Mouse (Mus musculus) embryonic facial prominence, embryonic 15.5 days (tissue): ENCODE data around the gene Kcnab2. TPM values are rescaled to one million over a fixed set of nuclear protein-coding genes. Genes with fewer than 3 reads are reported as not detected.

Experiments
- ATAC-seq: fragments of 200-750 bp; cut with Nextera tagmentation; 2 replicates; pipeline ENCODE4 v1.8.0; 2017; ENCODE audit warnings: low read depth, moderate TSS enrichment; ENCODE audit not compliant: insufficient number of reproducible peaks, low FRiP score, low TSS enrichment
- H3K27ac ChIP-seq: fragments of 300-500 bp; sonication (generic); replicated peaks from 2 replicates; pipeline ENCODE4 v1.5.1; 2015; ENCODE audit warnings: mild to moderate bottlenecking, inconsistent platforms
- H3K27me3 ChIP-seq: fragments of 300-500 bp; sonication (generic); 2 replicates; pipeline ENCODE4 v1.6.1; 2015; ENCODE audit warnings: inconsistent platforms
- H3K36me3 ChIP-seq: fragments of 300-500 bp; sonication (generic); 2 replicates; pipeline ENCODE4 v1.6.1; 2015; ENCODE audit warnings: mild to moderate bottlenecking, inconsistent platforms
- H3K4me1 ChIP-seq: fragments of 300-500 bp; sonication (generic); 2 replicates; pipeline ENCODE4 v1.6.1; 2015; ENCODE audit warnings: inconsistent platforms
- H3K4me2 ChIP-seq: fragments of 300-500 bp; sonication (generic); replicated peaks from 2 replicates; pipeline ENCODE4 v1.6.1; 2015; ENCODE audit warnings: mild to moderate bottlenecking, inconsistent platforms
- H3K4me3 ChIP-seq: fragments of 300-500 bp; sonication (generic); replicated peaks from 2 replicates; pipeline ENCODE4 v1.5.1; 2015; ENCODE audit warnings: mild to moderate bottlenecking, inconsistent platforms
- H3K9ac ChIP-seq: fragments of 300-500 bp; sonication (generic); 2 replicates; pipeline ENCODE4 v1.6.1; 2015; ENCODE audit warnings: inconsistent platforms
- H3K9me3 ChIP-seq: fragments of 300-500 bp; sonication (generic); replicated peaks from 2 replicates; pipeline ENCODE4 v1.6.1; 2016; ENCODE audit warnings: inconsistent platforms
- WGBS: fragments of 180-500 bp; shearing (Covaris S2); methylation state at CpG from one replicate; pipeline ENCODE4 v1.1.7; 2015; 5-methylcytosine and 5-hydroxymethylcytosine counted together
- polyA plus RNA-seq: library from polyadenylated mRNA; unstranded; fragments of >200 nt; fragmentation: Nextera tagmentation; extraction: Ambion mirVana; gene quantifications from 2 replicates; pipeline ENCODE4 v1.2.1, GENCODE M21; 2015

The Kcnab2 gene
- polyA plus RNA-seq, 1 experiment from 2014 or later = 9.7 TPM

DNA sequence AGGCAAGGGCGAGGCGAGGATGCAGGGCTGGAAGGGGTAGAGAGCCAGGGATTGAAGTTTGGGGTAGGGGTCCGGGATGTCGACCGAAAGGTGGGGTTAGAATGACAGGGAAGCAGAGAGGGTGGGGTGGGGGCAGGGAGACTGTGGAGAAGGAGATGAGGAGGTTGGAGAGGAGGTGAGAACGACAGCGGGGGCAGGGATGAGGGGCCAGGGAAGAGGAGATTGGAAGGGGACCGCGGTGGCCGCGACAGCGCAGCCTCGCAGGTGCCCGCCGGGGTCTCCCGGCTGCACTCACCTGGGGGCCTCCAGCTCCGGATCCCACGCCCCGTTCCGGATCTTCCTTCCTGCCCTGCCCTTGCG lies 585 bp downstream of the Kcnab2 start:
- H3K4me3 ChIP-seq = peak overlapping the region; percentile 80
- peaks cover 21% of the 10 kb centered on the region for H3K4me1 ChIP-seq
- peak overlapping the region; percentile 35 for H3K9ac ChIP-seq
- H3K27me3 ChIP-seq = peaks cover 16% of the 10 kb centered on the region
- no peaks in the 10 kb centered on the region for H3K36me3 ChIP-seq
- H3K9me3 ChIP-seq = no peaks in the 10 kb centered on the region
- H3K4me2 ChIP-seq = peak overlapping the region; percentile 94
- under 1% methylated on average over 21 of the region's 21 CpGs for WGBS
- no peak overlapping the region for H3K27ac ChIP-seq
- peak; percentile 15; the same call in 1 of the 2 replicates for ATAC-seq

DNA sequence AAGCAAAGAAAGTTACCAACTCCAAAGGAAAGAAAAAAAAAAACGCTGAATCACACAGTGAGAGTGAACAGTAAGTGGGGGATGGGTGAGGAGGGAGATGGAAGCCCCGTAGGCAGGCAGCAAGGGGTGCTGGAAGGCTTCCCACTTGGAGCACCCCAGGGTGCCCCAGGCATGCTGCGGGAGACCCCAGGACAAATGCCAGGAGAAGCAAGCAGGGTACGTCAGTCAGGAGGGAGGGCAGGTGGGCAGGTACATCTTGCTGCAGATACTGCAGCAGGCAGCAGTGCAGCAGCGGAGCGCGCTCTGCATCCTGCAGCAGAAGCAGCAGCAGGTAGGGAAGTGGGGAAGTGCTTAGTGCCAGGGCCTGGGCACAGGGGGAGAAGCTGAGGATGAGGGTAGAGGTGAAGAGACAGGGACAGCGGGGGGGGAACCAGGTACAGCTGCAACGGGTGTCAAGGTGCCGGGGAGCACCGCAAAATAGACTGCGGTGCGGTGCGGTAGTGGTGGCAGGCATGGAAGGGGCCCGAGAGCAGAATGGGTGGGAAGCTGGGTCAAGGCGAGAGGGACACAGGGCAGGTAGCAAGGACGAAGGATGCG lies 1.1 kb downstream of the Kcnab2 start, which contains the start of gene Nphp4:
Nphp4 (plus strand) TSS at position 280 of the 597 bp plus-strand sequence.
- peak within 1 kb of the TSS; percentile 86; the same call in 1 of the 2 replicates for H3K27ac ChIP-seq
- ATAC-seq = no peak
- WGBS = 2% methylated on average over 18 of the region's 18 CpGs
- H3K36me3 ChIP-seq = no peaks in the 10 kb centered on the region
- H3K4me3 ChIP-seq = peak within 1 kb of the TSS; percentile 80
- H3K9ac ChIP-seq = peak within 1 kb of the TSS; percentile 66
- H3K4me1 ChIP-seq = peaks cover 21% of the 10 kb centered on the region
- no peaks in the 10 kb centered on the region for H3K9me3 ChIP-seq
- peak within 1 kb of the TSS; percentile 94 for H3K4me2 ChIP-seq
- H3K27me3 ChIP-seq = peaks cover 16% of the 10 kb centered on the region

- Histone ChIP-seq H3K9me3 (no peaks in the 10 kb centered on the region), H3K4me3 (no peak overlapping the region), H3K27ac (no peak overlapping the region), H3K4me1 (peaks cover 21% of the 10 kb centered on the region), H3K36me3 (no peaks in the 10 kb centered on the region), H3K4me2 (peak overlapping the region; percentile 94; the same call in 1 of the 2 replicates), H3K9ac (no peak overlapping the region), H3K27me3 (peaks cover 16% of the 10 kb centered on the region)
- no peak for ATAC-seq
- WGBS = 82% methylated on average over 7 of the region's 7 CpGs
These were observed 1.7 kb downstream of the Kcnab2 start for GRCm38 (mm10) chr4:152475941-152476340.

DNA sequence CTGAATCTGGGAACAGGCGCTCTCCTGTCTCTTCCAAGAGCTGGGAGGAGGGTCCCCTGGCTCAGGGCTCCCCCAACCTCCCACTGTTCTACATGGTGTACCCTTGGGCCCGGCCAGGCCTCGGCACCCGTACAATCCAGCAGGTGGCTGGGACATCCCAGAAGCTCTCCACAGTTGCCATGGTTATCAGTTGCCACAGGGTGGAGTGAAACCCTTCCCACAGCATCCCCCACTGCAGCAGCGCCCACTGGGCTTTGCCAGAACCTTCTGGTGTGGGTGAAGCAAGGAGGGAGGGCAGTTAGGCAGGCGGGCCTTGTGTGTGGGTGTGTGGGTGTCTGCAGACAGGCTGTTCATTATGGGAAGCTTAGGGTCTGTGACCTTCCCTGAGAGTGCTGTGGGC lies 9.7 kb downstream of the Kcnab2 start:
- Histone ChIP-seq H3K4me3 (no peak overlapping the region), H3K9ac (no peak overlapping the region), H3K4me2 (no peak overlapping the region), H3K36me3 (no peaks in the 10 kb centered on the region), H3K27ac (no peak overlapping the region), H3K27me3 (no peaks in the 10 kb centered on the region), H3K4me1 (0 out of 2 replicates have a peak, but pooled peaks cover 4% of the 10 kb centered on the region), H3K9me3 (no peaks in the 10 kb centered on the region)
- WGBS = 79% methylated on average over 6 of the region's 6 CpGs
- ATAC-seq = no peak

GRCm38 (mm10) chr4:152466601-152467000 lies 11.1 kb downstream of the Kcnab2 start:
- Histone ChIP-seq H3K36me3 (no peaks in the 10 kb centered on the region), H3K9me3 (no peaks in the 10 kb centered on the region), H3K4me2 (no peak overlapping the region), H3K4me1 (0 out of 2 replicates have a peak, but pooled peaks cover 4% of the 10 kb centered on the region), H3K9ac (no peak overlapping the region), H3K4me3 (no peak overlapping the region), H3K27ac (no peak overlapping the region), H3K27me3 (no peaks in the 10 kb centered on the region)
- ATAC-seq = no peak
- WGBS = 85% methylated on average over 13 of the region's 13 CpGs

GRCm38 (mm10) chr4:152465116-152465515 lies 12.6 kb downstream of the Kcnab2 start:
- WGBS = 22% methylated on average over 8 of the region's 8 CpGs
- Histone ChIP-seq H3K36me3 (no peaks in the 10 kb centered on the region), H3K9ac (no peak overlapping the region), H3K4me3 (no peak overlapping the region), H3K4me2 (no peak overlapping the region), H3K27ac (no peak overlapping the region), H3K27me3 (no peaks in the 10 kb centered on the region), H3K9me3 (no peaks in the 10 kb centered on the region), H3K4me1 (0 out of 2 replicates have a peak, but pooled peaks cover 4% of the 10 kb centered on the region)
- ATAC-seq = no peak

DNA sequence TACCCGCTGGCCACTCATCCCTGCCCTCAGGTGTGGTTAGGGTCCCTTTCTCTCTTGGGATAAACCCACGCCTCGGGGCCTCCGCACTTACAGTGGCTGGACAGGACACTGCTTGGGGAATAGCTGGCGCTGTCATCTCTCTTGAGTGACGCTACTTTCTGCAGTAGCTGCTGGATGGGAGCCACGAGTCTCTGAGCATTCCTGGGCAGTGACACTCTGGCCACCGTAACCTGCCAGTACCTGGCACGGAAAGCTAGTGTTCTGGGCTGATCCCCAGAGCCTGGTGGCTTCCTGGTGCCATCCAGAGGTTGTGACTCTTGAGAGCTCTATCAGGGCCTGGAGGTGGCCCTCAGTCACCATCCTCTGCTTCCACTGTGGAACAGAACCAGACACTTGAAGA lies 14.5 kb downstream of the Kcnab2 start:
- 0 out of 2 replicates have a peak, but pooled peaks cover 4% of the 10 kb centered on the region for H3K4me1 ChIP-seq
- no peak for ATAC-seq
- no peak overlapping the region for H3K4me3 ChIP-seq
- 82% methylated on average over 9 of the region's 9 CpGs for WGBS
- H3K9ac ChIP-seq = no peak overlapping the region
- no peaks in the 10 kb centered on the region for H3K9me3 ChIP-seq
- no peak overlapping the region for H3K4me2 ChIP-seq
- H3K36me3 ChIP-seq = no peaks in the 10 kb centered on the region
- H3K27ac ChIP-seq = no peak overlapping the region
- no peaks in the 10 kb centered on the region for H3K27me3 ChIP-seq

GRCm38 (mm10) chr4:152462516-152462915 lies 15.2 kb downstream of the Kcnab2 start:
- Histone ChIP-seq H3K9me3 (no peaks in the 10 kb centered on the region), H3K36me3 (no peaks in the 10 kb centered on the region), H3K9ac (no peak overlapping the region), H3K4me3 (no peak overlapping the region), H3K4me2 (no peak overlapping the region), H3K27me3 (no peaks in the 10 kb centered on the region), H3K27ac (no peak overlapping the region), H3K4me1 (0 out of 2 replicates have a peak, but pooled peaks cover 4% of the 10 kb centered on the region)
- 79% methylated on average over 12 of the region's 12 CpGs for WGBS
- no peak for ATAC-seq

DNA sequence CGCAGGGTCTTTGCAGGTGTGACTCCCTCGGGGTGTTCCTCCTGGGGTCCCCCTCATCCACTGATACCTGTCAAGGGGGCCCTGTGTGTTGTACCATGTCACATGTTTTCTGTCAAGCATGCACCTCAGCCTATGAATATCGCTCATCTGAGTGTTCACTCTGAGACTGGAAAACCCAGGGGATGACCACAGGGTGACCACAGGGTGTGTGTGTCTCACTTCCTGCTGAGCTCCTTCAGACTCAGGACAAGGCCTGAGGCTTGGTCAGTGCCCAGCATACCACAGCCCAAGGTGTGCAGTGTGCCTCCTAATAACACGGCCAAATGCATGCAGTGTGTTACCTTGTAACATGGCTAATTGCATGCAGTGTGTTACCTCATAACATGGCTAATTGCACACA lies 20.0 kb downstream of the Kcnab2 start:
- ATAC-seq = no peak
- 89% methylated on average over 4 of the region's 4 CpGs for WGBS
- no peak overlapping the region for H3K27ac ChIP-seq

GRCm38 (mm10) chr4:152456609-152457008 lies 21.1 kb downstream of the Kcnab2 start:
- Histone ChIP-seq H3K4me1 (no peaks in the 10 kb centered on the region), H3K4me2 (no peak overlapping the region), H3K27me3 (no peaks in the 10 kb centered on the region), H3K9me3 (no peaks in the 10 kb centered on the region), H3K36me3 (no peaks in the 10 kb centered on the region), H3K9ac (no peak overlapping the region), H3K27ac (no peak overlapping the region), H3K4me3 (no peak overlapping the region)
- 62% methylated on average over 18 of the region's 18 CpGs for WGBS
- ATAC-seq = no peak

More for the DNA sequence above, 20.0 kb downstream of the Kcnab2 start:
- Histone ChIP-seq H3K9ac (no peak overlapping the region), H3K4me2 (no peak overlapping the region), H3K27me3 (no peaks in the 10 kb centered on the region), H3K4me3 (no peak overlapping the region), H3K36me3 (no peaks in the 10 kb centered on the region), H3K9me3 (no peaks in the 10 kb centered on the region), H3K4me1 (no peaks in the 10 kb centered on the region)

DNA sequence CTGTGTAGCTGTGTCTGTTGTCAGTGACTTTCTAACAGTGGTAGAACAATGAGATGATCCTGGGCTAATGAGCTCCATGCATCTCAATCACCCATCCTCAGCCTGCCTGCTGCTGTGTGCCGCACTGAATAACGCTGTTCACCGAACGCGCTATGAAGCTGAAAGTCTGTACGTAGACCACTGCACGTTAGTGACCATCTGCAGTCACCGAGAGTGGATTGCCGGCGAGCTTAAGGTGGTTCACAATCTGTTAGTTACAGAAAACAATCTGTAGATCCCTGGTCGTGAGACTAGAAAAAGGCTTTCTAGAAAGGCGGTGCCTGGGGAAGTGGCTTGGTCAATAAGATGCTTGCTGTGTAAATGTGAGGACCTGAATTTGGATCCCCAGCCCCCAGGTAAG lies 23.5 kb downstream of the Kcnab2 start:
- no peaks in the 10 kb centered on the region for H3K36me3 ChIP-seq
- no peaks in the 10 kb centered on the region for H3K27me3 ChIP-seq
- H3K4me1 ChIP-seq = no peaks in the 10 kb centered on the region
- H3K9ac ChIP-seq = no peak overlapping the region
- H3K4me2 ChIP-seq = no peak overlapping the region
- 88% methylated on average over 12 of the region's 12 CpGs for WGBS
- H3K9me3 ChIP-seq = no peaks in the 10 kb centered on the region
- no peak for ATAC-seq
- H3K27ac ChIP-seq = no peak overlapping the region
- no peak overlapping the region for H3K4me3 ChIP-seq

DNA sequence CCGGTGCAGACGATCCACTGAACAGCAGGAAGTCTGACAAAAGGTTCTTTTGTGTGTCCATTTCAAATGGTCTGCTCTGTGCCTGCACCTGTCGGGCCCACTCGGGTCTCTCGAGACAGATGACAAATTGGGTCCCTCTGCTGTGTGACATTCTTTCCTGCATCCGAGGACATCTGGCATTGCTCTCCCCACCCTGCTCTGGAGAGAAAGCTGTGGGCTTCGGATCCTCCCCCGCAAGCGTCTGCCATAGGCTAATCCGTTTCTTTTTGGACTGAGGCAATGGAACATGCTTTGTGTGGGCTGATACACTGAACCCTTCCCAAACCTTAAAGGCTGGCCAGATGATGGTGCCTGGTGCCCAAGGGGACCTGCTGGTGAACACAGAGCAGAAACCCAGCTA lies 24.6 kb downstream of the Kcnab2 start:
- H3K36me3 ChIP-seq = no peaks in the 10 kb centered on the region
- ATAC-seq = no peak
- no peak overlapping the region for H3K4me3 ChIP-seq
- H3K4me2 ChIP-seq = no peak overlapping the region
- 44% methylated on average over 10 of the region's 10 CpGs for WGBS
- H3K27ac ChIP-seq = no peak overlapping the region
- H3K9me3 ChIP-seq = no peaks in the 10 kb centered on the region
- no peak overlapping the region for H3K9ac ChIP-seq
- H3K27me3 ChIP-seq = no peaks in the 10 kb centered on the region
- no peaks in the 10 kb centered on the region for H3K4me1 ChIP-seq
